Mouse (Mus musculus) ES-E14 (cell line): Measurements from ENCODE around the gene Tuba4a.

ENCODE experiments used
- CHD2 ChIP-seq: IDR thresholded peaks from 2 replicates; pipeline ENCODE4 v1.6.1; 2014; ENCODE audit warnings: mild to moderate bottlenecking, low read depth, low read length, inconsistent platforms
- HCFC1 ChIP-seq: IDR thresholded peaks from 2 replicates; pipeline ENCODE4 v1.6.1; 2012; ENCODE audit warnings: low read length, inconsistent platforms, borderline replicate concordance; ENCODE audit not compliant: insufficient read depth
- ZC3H11A ChIP-seq: IDR thresholded peaks from 2 replicates; pipeline ENCODE4 v1.6.1; 2012; ENCODE audit warnings: low read depth, mild to moderate bottlenecking, inconsistent platforms, low read length, borderline replicate concordance

DNA sequence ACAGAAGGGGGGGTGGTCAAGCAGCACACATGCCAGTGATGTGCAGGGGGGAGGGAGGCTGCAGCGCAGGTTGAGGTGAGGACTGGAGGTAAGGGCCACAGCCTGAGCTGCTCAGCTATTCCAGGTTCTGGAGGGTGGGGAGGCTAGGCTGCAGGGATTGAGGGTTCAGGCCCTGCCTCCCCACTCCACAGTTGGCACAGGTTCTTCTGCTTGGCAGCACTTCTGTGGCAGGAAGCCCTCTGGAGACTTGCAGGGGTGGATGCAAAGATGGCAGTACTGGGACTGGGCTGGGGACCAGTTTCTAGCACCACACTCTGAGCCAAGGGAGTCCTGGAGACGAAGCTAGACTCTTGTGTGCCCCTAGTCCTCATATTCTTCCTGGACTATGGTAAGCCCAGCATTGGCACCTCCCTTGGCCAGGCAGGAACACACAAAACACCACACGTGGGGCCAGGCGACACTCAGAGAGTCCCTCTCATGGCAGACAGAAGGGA lies 38.2 kb downstream of the Tuba4a start:
- TF ChIP-seq ZC3H11A: no peak
- TF ChIP-seq HCFC1: no peak
- no peak for TF ChIP-seq CHD2
